Mouse (Mus musculus) ES-Bruce4 (cell line): ENCODE measurements around the gene Gm2016. TPM values are rescaled to one million over a fixed set of nuclear protein-coding genes. Genes with fewer than 3 reads are reported as not detected.

Experiments used
- polyA plus RNA-seq: library from polyadenylated mRNA; stranded (reverse); fragments of >200 nt; gene quantifications from 2 replicates; pipeline ENCODE4 v1.2.4, GENCODE M21; 2011; ENCODE audit warnings: low read depth; ENCODE audit not compliant: missing spikeins, insufficient read depth, insufficient read length

The Gm2016 gene
- polyA plus RNA-seq, 1 experiment = not detected

Other genes with a start within 250 kb of the Gm2016 start
- gene Gm16381, start 229.5 kb upstream of the Gm2016 start, polyA plus RNA-seq = not detected in 2 replicates
- gene Gm21319, start 98.3 kb upstream of the Gm2016 start, polyA plus RNA-seq = 0.38 TPM in 1 of 2 replicates, not detected in the other
- not detected in 2 replicates for gene Gm21936, start 78.6 kb upstream of the Gm2016 start, polyA plus RNA-seq
- not detected in 2 replicates for gene BB287469, start 57.5 kb upstream of the Gm2016 start, polyA plus RNA-seq
- not detected in 2 replicates for gene Gm2001, start 31.7 kb upstream of the Gm2016 start, polyA plus RNA-seq
- not detected in 2 replicates for gene Gm2022, start 21.3 kb downstream of the Gm2016 start, polyA plus RNA-seq
- not detected in 2 replicates for gene Gm2035, start 45.8 kb downstream of the Gm2016 start, polyA plus RNA-seq
- gene Gm2042, start 80.0 kb downstream of the Gm2016 start, polyA plus RNA-seq = not detected in 2 replicates
- gene Gm2075, start 137.8 kb downstream of the Gm2016 start, polyA plus RNA-seq = not detected in 2 replicates
- gene Gm6803, start 144.7 kb downstream of the Gm2016 start, polyA plus RNA-seq = not detected in 2 replicates
- gene Gm2056, start 152.9 kb downstream of the Gm2016 start, polyA plus RNA-seq = not detected in 2 replicates
- gene Gm16368, start 209.6 kb downstream of the Gm2016 start, polyA plus RNA-seq = not detected in 2 replicates